Mouse (Mus musculus): ENCODE results near the gene Ccna1. TPM values are rescaled to one million over a fixed set of nuclear protein-coding genes. Genes with fewer than 3 reads are reported as not detected.
A peak's percentile ranks its signal among the peaks of the same experiment; 100 is the strongest.

Gene Ccna1
- total RNA-seq, 2 experiments from 2014 or later, result not detected

DNA sequence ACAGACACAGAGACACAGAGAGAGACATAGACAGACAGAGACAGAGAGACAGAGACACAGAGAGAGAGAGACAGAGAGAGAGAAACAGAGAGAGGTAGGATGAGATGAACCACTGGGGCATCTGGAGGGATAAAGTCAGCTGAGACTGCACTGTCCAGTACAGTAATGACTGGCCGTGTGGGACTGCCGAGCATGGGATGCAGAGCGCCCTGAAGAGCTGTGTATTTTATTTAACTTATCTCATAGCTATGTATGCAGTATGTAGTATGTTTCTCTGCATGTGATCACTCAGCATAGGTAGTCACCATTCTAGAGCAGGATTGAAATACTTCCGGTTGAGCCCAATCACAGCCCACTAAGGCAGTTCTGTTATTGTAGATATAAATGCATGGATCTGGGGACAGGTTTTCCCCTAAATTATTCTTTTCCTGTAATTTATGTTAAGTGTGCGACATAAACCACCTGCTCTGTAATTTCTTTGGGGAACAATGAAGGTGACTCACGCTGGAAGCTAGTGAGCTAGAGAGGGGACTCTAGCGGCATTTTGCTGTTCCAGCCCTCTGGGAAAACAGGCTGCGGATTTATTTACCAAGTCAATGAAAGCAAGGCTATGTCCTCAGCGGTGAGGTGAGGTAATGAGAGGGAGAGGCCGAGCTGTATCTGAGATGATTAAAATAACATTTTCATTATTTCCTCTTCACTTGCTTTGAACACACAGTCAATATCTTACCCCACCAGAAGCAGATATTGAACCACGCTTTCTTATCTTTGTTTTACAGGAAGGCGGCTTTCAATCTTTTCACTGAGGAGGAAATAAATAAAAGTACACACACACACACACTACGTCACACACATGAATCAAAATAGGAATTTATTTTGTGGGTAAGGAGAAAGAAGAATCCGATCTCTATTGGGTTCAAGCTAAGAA, 10.7 kb upstream of the Ccna1 start:
- DNase-seq (ENCODE audit: low spot score), result no peak

DNA sequence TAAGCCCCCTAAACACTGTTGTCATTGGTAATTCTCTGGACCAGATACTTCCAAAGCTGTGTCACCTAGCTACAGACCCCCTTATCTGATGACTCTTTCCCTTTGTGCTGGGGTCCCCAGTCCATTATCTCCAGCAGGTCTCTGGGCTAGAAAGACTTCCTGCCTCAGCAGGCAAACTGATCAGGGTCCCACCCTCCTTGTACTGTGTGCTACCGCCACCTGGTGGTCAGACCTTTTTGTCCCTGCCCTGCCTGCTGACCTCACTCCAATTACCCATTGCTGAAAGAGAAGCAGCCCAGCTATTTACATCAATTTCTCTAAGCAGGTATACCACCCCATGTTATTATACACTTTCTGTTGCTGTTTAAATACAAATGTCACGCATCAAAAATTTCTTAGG, 9.1 kb upstream of the Ccna1 start:
- peak; percentile 44 for DNase-seq (ENCODE audit: low spot score)

DNA sequence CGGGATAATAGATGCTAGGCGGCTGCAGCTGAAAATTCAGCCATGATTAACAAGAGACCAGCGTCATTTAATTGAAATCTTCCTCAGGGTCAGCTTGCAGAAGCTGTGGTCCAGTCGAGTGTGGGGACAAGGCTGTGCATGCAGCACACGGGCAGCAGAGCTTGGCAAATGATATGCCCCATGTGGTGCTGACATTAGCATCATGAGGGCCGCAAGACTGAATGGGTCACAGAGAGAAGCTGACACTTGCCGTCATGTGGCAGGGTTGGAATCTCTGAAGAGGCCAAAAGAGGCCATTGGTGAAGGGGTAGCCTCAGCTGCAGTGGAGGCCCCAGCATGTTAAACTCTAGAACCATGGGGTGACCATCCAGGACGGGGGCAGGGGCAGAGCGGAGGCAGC, 7.4 kb upstream of the Ccna1 start:
- DNase-seq (ENCODE audit: low spot score), result no peak

- DNase-seq (ENCODE audit: low spot score), result no peak
Measured at GRCm38 (mm10) chr3:55056376-55056775, 1.1 kb upstream of the Ccna1 start.

- no peak for DNase-seq (ENCODE audit: low spot score)
Measured at GRCm38 (mm10) chr3:55055747-55056120, 433 bp upstream of the Ccna1 start.

DNA sequence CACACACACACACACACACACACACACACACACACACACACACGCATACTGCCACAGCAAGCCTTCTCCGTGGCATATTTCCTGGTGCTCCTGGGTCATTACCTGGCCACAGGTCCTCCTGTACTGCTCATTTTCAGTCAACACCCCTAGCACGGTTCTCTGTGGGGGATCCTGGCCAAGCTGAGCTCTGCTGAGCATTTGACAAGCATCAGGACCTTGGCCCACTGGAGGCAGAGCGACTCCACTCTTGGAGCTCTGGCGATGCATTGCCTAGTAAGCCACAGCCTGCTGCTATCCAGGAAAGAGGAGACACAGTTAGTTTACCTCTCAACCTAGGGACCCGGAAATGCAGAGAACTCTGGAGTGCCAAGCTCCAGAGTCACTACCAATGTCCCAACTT, 1.1 kb downstream of the Ccna1 start:
- DNase-seq (ENCODE audit: low spot score), result no peak

DNA sequence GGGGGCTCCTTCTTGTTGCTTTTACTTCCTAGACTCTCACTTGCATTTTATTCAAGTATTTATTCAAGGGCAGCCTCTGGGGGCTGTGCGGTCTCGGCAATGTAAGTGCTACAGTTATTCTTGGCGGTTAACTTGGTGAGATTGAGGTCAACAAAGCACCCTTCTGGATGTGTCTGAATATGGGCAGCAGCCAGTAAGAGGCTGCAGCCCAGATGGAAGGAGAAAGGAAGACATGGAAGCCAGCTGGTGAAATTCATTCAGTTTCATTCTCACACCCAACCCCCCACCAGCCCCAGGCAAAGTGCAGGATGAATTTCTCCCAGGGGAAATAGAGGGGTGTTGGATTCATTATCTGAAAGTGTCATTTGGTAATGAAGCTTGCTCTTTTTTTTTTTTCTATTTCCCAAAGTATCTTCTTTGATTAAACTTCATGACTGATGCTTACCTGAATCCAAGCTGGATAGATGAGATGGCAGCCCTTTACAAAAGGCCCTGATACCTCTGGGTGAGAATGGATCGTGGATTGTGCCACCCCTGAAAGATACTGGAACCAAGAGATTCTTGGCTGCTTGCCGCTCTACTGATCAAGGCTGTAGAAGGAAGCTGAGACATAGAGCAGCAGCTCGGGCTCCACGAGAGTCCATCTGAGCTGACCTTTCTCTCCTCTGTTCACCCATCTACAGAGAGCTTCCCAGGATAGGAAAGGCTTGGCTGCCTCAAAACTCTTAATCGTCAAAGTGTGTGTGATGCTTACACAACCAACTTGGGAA, 10.5 kb downstream of the Ccna1 start:
- no peak for DNase-seq (ENCODE audit: low spot score)

DNA sequence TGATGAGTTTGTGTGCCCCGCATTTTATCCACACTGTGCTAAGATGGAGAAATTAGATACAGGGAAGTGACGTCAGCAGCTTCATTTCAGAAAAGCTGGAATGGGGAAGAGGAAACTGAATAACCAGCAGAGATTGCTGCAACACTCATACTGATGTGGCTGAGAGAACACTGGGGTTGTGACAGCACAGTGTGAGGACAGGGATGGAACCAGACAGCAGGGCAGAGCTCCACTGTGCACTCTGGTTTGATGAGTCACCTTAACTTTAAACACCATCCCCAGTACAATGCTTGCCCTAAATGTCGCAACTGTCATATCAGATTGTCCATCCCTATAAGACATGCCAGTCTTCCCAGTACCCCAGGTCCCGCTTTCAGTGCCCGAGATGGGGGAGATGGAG, 17.7 kb downstream of the Ccna1 start:
- DNase-seq (ENCODE audit: low spot score), result no peak

- DNase-seq (ENCODE audit: low spot score), result no peak
Measured at GRCm38 (mm10) chr3:55027271-55027840, 27.9 kb downstream of the Ccna1 start.

- no peak for DNase-seq (ENCODE audit: low spot score)
Measured at GRCm38 (mm10) chr3:55025502-55025901, 29.8 kb downstream of the Ccna1 start.

- DNase-seq (ENCODE audit: low spot score), result no peak
Measured at GRCm38 (mm10) chr3:55023347-55023746, 32.0 kb downstream of the Ccna1 start.

- no peak for DNase-seq (ENCODE audit: low spot score)
Measured at GRCm38 (mm10) chr3:55022247-55022646, 33.1 kb downstream of the Ccna1 start.

DNA sequence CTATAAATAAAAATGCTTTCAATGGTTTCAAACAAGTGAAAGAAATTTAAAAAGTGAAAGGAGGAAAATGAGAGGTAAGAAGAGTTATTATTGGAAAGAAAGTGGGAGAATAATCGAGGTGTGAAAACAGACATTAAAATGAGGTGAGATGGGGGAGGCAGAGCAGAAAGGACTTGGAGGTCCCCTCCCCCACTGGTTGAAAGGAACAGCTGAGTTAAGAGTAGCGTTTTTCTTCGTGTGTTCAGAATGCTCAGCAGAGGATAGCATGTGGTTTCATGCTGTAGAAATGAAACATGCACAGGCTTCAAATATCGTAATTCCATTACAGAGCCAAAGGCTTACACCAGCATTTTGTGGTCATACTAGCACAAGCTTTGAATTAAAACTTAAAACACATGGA, 42.8 kb downstream of the Ccna1 start:
- DNase-seq (ENCODE audit: low spot score), result no peak

DNA sequence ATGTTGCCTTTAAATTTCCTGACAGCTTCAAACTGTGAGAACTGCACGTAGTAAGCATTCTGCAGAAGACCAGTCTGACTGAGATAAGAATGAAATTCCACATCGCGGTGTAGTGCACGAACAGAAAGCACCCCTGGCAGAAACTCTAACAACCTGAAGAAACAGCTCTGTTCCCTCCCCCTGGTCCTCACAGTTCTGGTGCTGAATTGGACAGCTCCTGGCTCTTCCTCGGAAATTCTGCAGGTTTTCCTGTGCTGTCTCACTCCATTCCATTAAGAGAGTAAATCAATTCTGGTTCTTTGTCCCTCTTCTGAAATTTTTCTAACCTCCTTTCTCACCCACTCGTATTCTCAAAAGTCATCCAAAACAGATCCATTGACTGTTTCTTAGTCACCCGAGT, 43.6 kb downstream of the Ccna1 start:
- no peak for DNase-seq (ENCODE audit: low spot score)

GRCm38 (mm10) chr3:55008965-55009741, 46.1 kb downstream of the Ccna1 start:
- DNase-seq (ENCODE audit: low spot score), result no peak

- no peak for DNase-seq (ENCODE audit: low spot score)
Measured at GRCm38 (mm10) chr3:55004036-55004435, 51.3 kb downstream of the Ccna1 start.

DNA sequence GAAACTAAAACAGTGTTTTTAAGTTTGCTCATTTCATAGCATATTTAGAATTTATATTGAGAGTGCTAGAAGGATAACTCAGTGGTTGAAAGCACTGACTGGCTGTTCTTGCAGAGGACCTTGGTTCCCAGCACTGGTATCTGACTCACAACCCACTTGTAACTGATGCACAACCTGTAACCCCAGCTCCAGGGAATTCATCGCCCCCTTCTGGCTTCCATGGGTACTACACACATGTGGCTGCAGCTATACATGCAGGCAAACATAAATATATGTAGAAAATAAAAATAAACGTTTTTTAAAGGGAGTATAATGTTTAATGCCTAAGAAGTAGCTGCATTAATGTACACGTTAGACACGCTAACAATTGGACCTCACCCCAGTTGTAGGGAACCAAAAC, 53.6 kb downstream of the Ccna1 start:
- DNase-seq (ENCODE audit: low spot score), result no peak
